Mouse (Mus musculus) MEL (cell line): ENCODE measurements around the gene Ehbp1l1. TPM values are rescaled to one million over a fixed set of nuclear protein-coding genes. Genes with fewer than 3 reads are reported as not detected.

Source experiments
- polyA plus RNA-seq, 2 experiments: library from polyadenylated mRNA; stranded (reverse) in 1 of 2; unstranded in 1 of 2; fragments of >175 nt in 1 of 2; fragments of >200 nt in 1 of 2; gene quantifications; 2 replicates each; pipeline versions ENCODE4 v1.2.1 to v1.2.4; 2012; ENCODE audit warnings: low replicate concordance in 2 of 2, low read depth in 1 of 2; ENCODE audit not compliant: insufficient read length in 2 of 2, insufficient read depth in 1 of 2, missing spikeins in 1 of 2
- total RNA-seq: library from RNA; depleted of rRNA; stranded (reverse); fragments of 300-350 nt; gene quantifications from 2 replicates; pipeline ENCODE4 v1.2.3, GENCODE M21; 2012; rRNA removed

Ehbp1l1 gene
- total and polyA plus RNA-seq, 3 experiments, result 63.2 to 113 (median 77.3) TPM

Other genes with a start within 250 kb of the Ehbp1l1 start
- 34.3 and 38.9 TPM in 2 replicates for gene Mus81, start 237.9 kb downstream of the Ehbp1l1 start, total RNA-seq
- 10 to 100 TPM in 1 of 2 experiments, not detected in 1; 50.5 TPM for gene Mus81, start 237.9 kb downstream of the Ehbp1l1 start, polyA plus RNA-seq
- gene Cfl1, start 235.9 kb downstream of the Ehbp1l1 start, total RNA-seq, result 880 and 979 TPM in 2 replicates
- gene Cfl1, start 235.9 kb downstream of the Ehbp1l1 start, polyA plus RNA-seq, result 1,000 to 10,000 TPM in 1 of 2 experiments, not detected in 1; 2,037 TPM
- 0.19 and 0.23 TPM in 2 replicates for gene 1700020D05Rik, start 222.5 kb downstream of the Ehbp1l1 start, total RNA-seq
- gene 1700020D05Rik, start 222.5 kb downstream of the Ehbp1l1 start, polyA plus RNA-seq, result under 1 TPM in 1 of 2 experiments, not detected in 1; 0.78 TPM
- gene Snx32, start 215.8 kb downstream of the Ehbp1l1 start, total RNA-seq, result 1.3 and 1.8 TPM in 2 replicates
- 1 to 10 TPM in 1 of 2 experiments, not detected in 1; 2.6 TPM for gene Snx32, start 215.8 kb downstream of the Ehbp1l1 start, polyA plus RNA-seq
- not detected in 2 replicates for gene Ovol1, start 165.7 kb downstream of the Ehbp1l1 start, total RNA-seq
- gene Ovol1, start 165.7 kb downstream of the Ehbp1l1 start, polyA plus RNA-seq, result under 1 TPM in 1 of 2 experiments, not detected in 1; 0.06 TPM
- 18.0 and 18.5 TPM in 2 replicates for gene Ap5b1, start 158.3 kb downstream of the Ehbp1l1 start, total RNA-seq
- gene Ap5b1, start 158.3 kb downstream of the Ehbp1l1 start, polyA plus RNA-seq, result 10 to 100 TPM in 1 of 2 experiments, not detected in 1; 28.1 TPM
- gene Rnaseh2c, start 124.4 kb downstream of the Ehbp1l1 start, total RNA-seq, result 109 and 124 TPM in 2 replicates
- gene Rnaseh2c, start 124.4 kb downstream of the Ehbp1l1 start, polyA plus RNA-seq, result 100 to 1,000 TPM in 1 of 2 experiments, not detected in 1; 165 TPM
- 51.0 and 54.5 TPM in 2 replicates for gene Kat5, start 116.1 kb downstream of the Ehbp1l1 start, total RNA-seq
- 10 to 100 TPM in 1 of 2 experiments, not detected in 1; 67.6 TPM for gene Kat5, start 116.1 kb downstream of the Ehbp1l1 start, polyA plus RNA-seq
- 16.4 and 19.0 TPM in 2 replicates for gene Rela, start 88.8 kb downstream of the Ehbp1l1 start, total RNA-seq
- gene Rela, start 88.8 kb downstream of the Ehbp1l1 start, polyA plus RNA-seq, result 10 to 100 TPM in 1 of 2 experiments, not detected in 1; 61.7 TPM
- 6.2 and 7.6 TPM in 2 replicates for gene Sipa1, start 62.6 kb downstream of the Ehbp1l1 start, total RNA-seq
- 10 to 100 TPM in 1 of 2 experiments, not detected in 1; 15.5 TPM for gene Sipa1, start 62.6 kb downstream of the Ehbp1l1 start, polyA plus RNA-seq
- gene Map3k11, start 37.6 kb downstream of the Ehbp1l1 start, total RNA-seq, result 17.9 and 22.5 TPM in 2 replicates
- gene Map3k11, start 37.6 kb downstream of the Ehbp1l1 start, polyA plus RNA-seq, result 10 to 100 TPM in 1 of 2 experiments, not detected in 1; 38.3 TPM
- gene Pcnx3, start 37.4 kb downstream of the Ehbp1l1 start, total RNA-seq, result 25.3 and 26.8 TPM in 2 replicates
- 10 to 100 TPM in 1 of 2 experiments, not detected in 1; 76.4 TPM for gene Pcnx3, start 37.4 kb downstream of the Ehbp1l1 start, polyA plus RNA-seq
- gene Kcnk7, start 21.9 kb downstream of the Ehbp1l1 start, total RNA-seq, result 0.16 and 0.23 TPM in 2 replicates
- gene Kcnk7, start 21.9 kb downstream of the Ehbp1l1 start, polyA plus RNA-seq, result under 1 TPM in 1 of 2 experiments, not detected in 1; 0.60 TPM
- gene Fam89b, start 3.3 kb upstream of the Ehbp1l1 start, total RNA-seq, result 29.6 and 35.9 TPM in 2 replicates
- 10 to 100 TPM in 1 of 2 experiments, not detected in 1; 60.2 TPM for gene Fam89b, start 3.3 kb upstream of the Ehbp1l1 start, polyA plus RNA-seq
- 0.39 TPM in 1 of 2 replicates, not detected in the other for gene Ltbp3, start 14.6 kb upstream of the Ehbp1l1 start, total RNA-seq
- gene Ltbp3, start 14.6 kb upstream of the Ehbp1l1 start, polyA plus RNA-seq, result not detected
- 35.5 and 36.0 TPM in 2 replicates for gene Scyl1, start 45.1 kb upstream of the Ehbp1l1 start, total RNA-seq
- gene Scyl1, start 45.1 kb upstream of the Ehbp1l1 start, polyA plus RNA-seq, result 10 to 100 TPM in 1 of 2 experiments, not detected in 1; 64.1 TPM
- gene Frmd8, start 149.0 kb upstream of the Ehbp1l1 start, total RNA-seq, result 20.8 and 22.8 TPM in 2 replicates
- gene Frmd8, start 149.0 kb upstream of the Ehbp1l1 start, polyA plus RNA-seq, result 10 to 100 TPM in 1 of 2 experiments, not detected in 1; 34.4 TPM
- 20.7 and 23.5 TPM in 2 replicates for gene Slc25a45, start 151.5 kb upstream of the Ehbp1l1 start, total RNA-seq
- 10 to 100 TPM in 1 of 2 experiments, not detected in 1; 30.7 TPM for gene Slc25a45, start 151.5 kb upstream of the Ehbp1l1 start, polyA plus RNA-seq
- gene Tigd3, start 167.8 kb upstream of the Ehbp1l1 start, total RNA-seq, result 1.9 and 2.1 TPM in 2 replicates
- 1 to 10 TPM in 1 of 2 experiments, not detected in 1; 2.2 TPM for gene Tigd3, start 167.8 kb upstream of the Ehbp1l1 start, polyA plus RNA-seq
- gene Dpf2, start 186.7 kb upstream of the Ehbp1l1 start, total RNA-seq, result 45.7 and 58.6 TPM in 2 replicates
- gene Dpf2, start 186.7 kb upstream of the Ehbp1l1 start, polyA plus RNA-seq, result 100 to 1,000 TPM; 133 to 166 TPM
- gene Cdc42ep2, start 198.5 kb upstream of the Ehbp1l1 start, total RNA-seq, result 0.75 and 1.1 TPM in 2 replicates
- 1 to 10 TPM in 1 of 2 experiments, not detected in 1; 1.7 TPM for gene Cdc42ep2, start 198.5 kb upstream of the Ehbp1l1 start, polyA plus RNA-seq
- 75.3 and 77.3 TPM in 2 replicates for gene Pola2, start 237.9 kb upstream of the Ehbp1l1 start, total RNA-seq
- gene Pola2, start 237.9 kb upstream of the Ehbp1l1 start, polyA plus RNA-seq, result 100 to 1,000 TPM in 1 of 2 experiments, 10 to 100 TPM in 1; 99.4 to 126 TPM